Mouse (Mus musculus): ENCODE measurements at regions not wholly inside any gene's neighbourhood (a gene's known extent, or its start where the extent isn't known, plus 50 kb on each side); places are given as distances from the start of the nearest gene placed in this dataset.
"Not testable (repeated sequence)": the region's sequence is repeated elsewhere in the genome, so short reads cannot be mapped to it uniquely, and the experiment has no call there.

- not testable (repeated sequence) for ATAC-seq (ENCODE audit: low read depth); H3K9me3 ChIP-seq (ENCODE audit: control insufficient read depth, low read length); H3K27ac ChIP-seq (ENCODE audit: low read length); H3K9ac ChIP-seq (ENCODE audit: low read length); H3K36me3 ChIP-seq (ENCODE audit: control insufficient read depth, insufficient read depth, low read length); H3K27me3 ChIP-seq (ENCODE audit: control insufficient read depth, insufficient read depth, low read depth, low read length); H3K4me2 ChIP-seq (ENCODE audit: low read depth, low read length); H3K4me1 ChIP-seq (replicated peaks; ENCODE audit: control insufficient read depth, insufficient read depth, low read length); H3K4me3 ChIP-seq (ENCODE audit: low read length)
- WGBS: 81% methylated on average over 5 of the region's 5 CpGs
Observed at GRCm38 (mm10) chr16:3334355-3334754, 256.5 kb upstream of the Olfr161 start.

DNA sequence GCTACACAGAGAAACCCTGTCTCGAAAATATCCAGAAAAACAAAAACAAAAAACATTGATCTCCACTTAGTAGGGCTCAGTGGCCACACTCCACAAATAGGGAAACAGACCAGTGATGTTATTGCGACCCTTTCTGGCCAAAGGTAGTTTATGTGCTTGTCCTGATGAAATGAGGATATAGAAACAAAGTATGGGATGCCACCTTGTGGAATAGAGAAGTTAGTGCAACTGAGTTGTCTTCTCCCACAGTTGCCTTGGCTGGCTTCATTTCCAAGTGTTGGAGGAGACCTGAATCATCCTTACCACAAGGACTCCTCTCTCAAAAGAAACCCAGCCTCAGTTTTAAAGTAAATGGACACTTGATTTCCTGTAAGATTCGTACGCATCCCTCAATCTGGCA lies 247.5 kb upstream of the Olfr161 start:
- not testable (repeated sequence) for H3K9ac ChIP-seq (ENCODE audit: low read length); H3K36me3 ChIP-seq (ENCODE audit: control insufficient read depth, insufficient read depth, low read length); H3K27ac ChIP-seq (ENCODE audit: low read length); H3K4me2 ChIP-seq (ENCODE audit: low read depth, low read length); H3K9me3 ChIP-seq (ENCODE audit: control insufficient read depth, low read length); H3K4me1 ChIP-seq (replicated peaks; ENCODE audit: control insufficient read depth, insufficient read depth, low read length); H3K4me3 ChIP-seq (ENCODE audit: low read length); H3K27me3 ChIP-seq (ENCODE audit: control insufficient read depth, insufficient read depth, low read depth, low read length)
- WGBS: 33% methylated on average over 3 of the region's 4 CpGs
- 0 out of 2 replicates have a peak, but pooled peaks have one; percentile 5 for ATAC-seq (ENCODE audit: low read depth)

GRCm38 (mm10) chr16:3344725-3345380 lies 246.0 kb upstream of the Olfr161 start:
- no CpG with 5 or more reads among the region's 1 CpGs for WGBS
- not testable (repeated sequence) for ATAC-seq (ENCODE audit: low read depth)

GRCm38 (mm10) chr16:3349382-3349781 lies 241.5 kb upstream of the Olfr161 start:
- ATAC-seq (ENCODE audit: low read depth); H3K27ac ChIP-seq (ENCODE audit: low read length); H3K4me2 ChIP-seq (ENCODE audit: low read depth, low read length); H3K4me1 ChIP-seq (replicated peaks; ENCODE audit: control insufficient read depth, insufficient read depth, low read length); H3K27me3 ChIP-seq (ENCODE audit: control insufficient read depth, insufficient read depth, low read depth, low read length); H3K4me3 ChIP-seq (ENCODE audit: low read length); H3K36me3 ChIP-seq (ENCODE audit: control insufficient read depth, insufficient read depth, low read length); H3K9me3 ChIP-seq (ENCODE audit: control insufficient read depth, low read length); H3K9ac ChIP-seq (ENCODE audit: low read length): not testable (repeated sequence)
- WGBS: 100% methylated on average over 1 of the region's 4 CpGs

More at GRCm38 (mm10) chr16:3344725-3345380, 246.0 kb upstream of the Olfr161 start:
- not testable (repeated sequence) for H3K36me3 ChIP-seq (ENCODE audit: control insufficient read depth, insufficient read depth, low read length); H3K4me2 ChIP-seq (ENCODE audit: low read depth, low read length); H3K27ac ChIP-seq (ENCODE audit: low read length); H3K9me3 ChIP-seq (ENCODE audit: control insufficient read depth, low read length); H3K27me3 ChIP-seq (ENCODE audit: control insufficient read depth, insufficient read depth, low read depth, low read length); H3K4me3 ChIP-seq (ENCODE audit: low read length); H3K4me1 ChIP-seq (replicated peaks; ENCODE audit: control insufficient read depth, insufficient read depth, low read length); H3K9ac ChIP-seq (ENCODE audit: low read length)

DNA sequence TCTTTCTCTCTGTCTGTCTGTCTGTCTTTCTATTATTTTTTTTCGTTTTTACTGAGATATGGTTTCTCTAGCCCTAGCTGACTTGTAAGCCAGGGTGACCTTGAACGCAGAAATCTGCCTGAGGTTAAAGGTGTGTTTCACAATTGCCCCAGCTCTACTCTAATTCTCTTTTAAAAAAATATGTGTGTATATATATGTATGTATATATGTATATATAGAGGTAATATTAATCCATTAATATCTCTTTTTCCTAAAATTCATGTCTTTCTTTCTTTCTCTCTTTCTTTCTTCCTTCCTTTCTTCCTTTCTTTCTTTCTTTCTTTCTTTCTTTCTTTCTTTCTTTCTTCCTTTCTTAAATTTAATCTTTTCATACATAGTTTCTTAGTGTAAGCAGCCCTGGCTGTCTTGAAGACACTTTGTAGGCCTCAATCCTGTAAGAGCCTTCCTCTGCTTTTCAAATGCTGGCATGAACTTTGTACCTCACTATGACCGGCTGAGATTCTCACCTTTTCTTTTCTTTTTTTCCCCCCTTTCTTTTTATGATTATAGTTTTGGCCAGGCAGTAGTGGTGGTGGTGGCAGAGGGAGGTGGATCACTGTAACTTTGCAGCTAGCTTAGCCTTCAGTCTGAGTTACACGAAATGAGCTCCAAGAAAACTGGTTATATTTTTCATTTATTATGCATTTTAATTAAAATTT lies 240.8 kb upstream of the Olfr161 start:
- not testable (repeated sequence) for H3K4me1 ChIP-seq (replicated peaks; ENCODE audit: control insufficient read depth, insufficient read depth, low read length); H3K27ac ChIP-seq (ENCODE audit: low read length); H3K9me3 ChIP-seq (ENCODE audit: control insufficient read depth, low read length); H3K4me3 ChIP-seq (ENCODE audit: low read length); H3K4me2 ChIP-seq (ENCODE audit: low read depth, low read length); H3K9ac ChIP-seq (ENCODE audit: low read length); H3K36me3 ChIP-seq (ENCODE audit: control insufficient read depth, insufficient read depth, low read length); H3K27me3 ChIP-seq (ENCODE audit: control insufficient read depth, insufficient read depth, low read depth, low read length)
- ATAC-seq (ENCODE audit: low read depth): peak; percentile 25; the same call in 1 of the 2 replicates
- WGBS: 30% methylated on average over 2 of the region's 4 CpGs

DNA sequence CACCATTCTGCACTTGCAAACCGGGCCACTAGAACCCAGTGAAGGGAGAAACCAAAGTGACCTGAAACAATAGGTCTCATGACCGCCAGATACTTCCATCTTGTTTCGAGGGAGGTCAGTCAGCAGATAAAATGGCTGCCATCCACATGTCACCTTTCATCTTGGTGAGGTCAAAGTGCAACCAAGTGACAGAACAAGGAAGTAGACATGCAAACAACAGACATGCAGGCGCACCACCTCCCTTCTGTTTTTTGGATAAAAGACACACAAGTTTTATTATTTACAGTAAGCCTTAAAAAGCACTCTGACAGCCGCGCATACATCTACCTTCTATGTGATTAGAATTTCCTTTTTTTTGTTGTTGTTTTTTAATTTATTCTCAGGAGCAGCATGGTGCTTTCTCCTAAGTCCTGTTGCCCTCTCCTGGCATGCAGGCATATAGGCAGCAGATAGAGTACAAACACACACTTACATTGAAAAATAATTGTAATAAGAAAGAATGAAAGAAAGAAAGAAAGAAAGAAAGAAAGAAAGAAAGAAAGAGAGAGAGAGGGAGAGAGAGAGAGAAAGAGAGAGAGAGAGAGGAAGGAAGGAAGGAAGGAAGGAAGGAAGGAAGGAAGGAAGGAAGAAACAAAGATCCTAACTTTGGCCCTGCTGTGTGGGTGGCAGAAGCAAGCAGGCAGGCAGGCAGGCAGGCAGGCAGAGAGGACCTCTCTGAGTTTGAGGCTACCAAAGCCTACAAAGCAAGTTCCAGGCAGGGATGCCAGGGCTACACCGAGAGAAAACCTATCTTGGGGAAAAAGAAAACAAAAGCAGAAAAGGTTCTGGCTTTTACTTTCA lies 240.0 kb upstream of the Olfr161 start:
- WGBS: 81% methylated on average over 6 of the region's 7 CpGs
- H3K9me3 ChIP-seq (ENCODE audit: control insufficient read depth, low read length); H3K4me1 ChIP-seq (replicated peaks; ENCODE audit: control insufficient read depth, insufficient read depth, low read length); H3K9ac ChIP-seq (ENCODE audit: low read length); H3K27ac ChIP-seq (ENCODE audit: low read length); H3K27me3 ChIP-seq (ENCODE audit: control insufficient read depth, insufficient read depth, low read depth, low read length); H3K4me3 ChIP-seq (ENCODE audit: low read length); H3K4me2 ChIP-seq (ENCODE audit: low read depth, low read length); H3K36me3 ChIP-seq (ENCODE audit: control insufficient read depth, insufficient read depth, low read length): not testable (repeated sequence)
- peak; percentile 93 for ATAC-seq (ENCODE audit: low read depth)

- not testable (repeated sequence) for H3K9me3 ChIP-seq (ENCODE audit: control insufficient read depth, low read length); H3K4me2 ChIP-seq (ENCODE audit: low read depth, low read length); H3K36me3 ChIP-seq (ENCODE audit: control insufficient read depth, insufficient read depth, low read length); H3K27me3 ChIP-seq (ENCODE audit: control insufficient read depth, insufficient read depth, low read depth, low read length); H3K9ac ChIP-seq (ENCODE audit: low read length); H3K4me1 ChIP-seq (replicated peaks; ENCODE audit: control insufficient read depth, insufficient read depth, low read length); H3K4me3 ChIP-seq (ENCODE audit: low read length); H3K27ac ChIP-seq (ENCODE audit: low read length)
- peak; percentile 85 for ATAC-seq (ENCODE audit: low read depth)
- WGBS: 77% methylated on average over 3 of the region's 3 CpGs
Observed at GRCm38 (mm10) chr16:3351508-3352046, 239.3 kb upstream of the Olfr161 start.
